Mouse (Mus musculus): ENCODE results near the gene Stk10. TPM values are rescaled to one million over a fixed set of nuclear protein-coding genes. Genes with fewer than 3 reads are reported as not detected.

Gene Stk10
- polyA plus RNA-seq, 1 experiment from 2014 or later = 2.6 TPM

DNA sequence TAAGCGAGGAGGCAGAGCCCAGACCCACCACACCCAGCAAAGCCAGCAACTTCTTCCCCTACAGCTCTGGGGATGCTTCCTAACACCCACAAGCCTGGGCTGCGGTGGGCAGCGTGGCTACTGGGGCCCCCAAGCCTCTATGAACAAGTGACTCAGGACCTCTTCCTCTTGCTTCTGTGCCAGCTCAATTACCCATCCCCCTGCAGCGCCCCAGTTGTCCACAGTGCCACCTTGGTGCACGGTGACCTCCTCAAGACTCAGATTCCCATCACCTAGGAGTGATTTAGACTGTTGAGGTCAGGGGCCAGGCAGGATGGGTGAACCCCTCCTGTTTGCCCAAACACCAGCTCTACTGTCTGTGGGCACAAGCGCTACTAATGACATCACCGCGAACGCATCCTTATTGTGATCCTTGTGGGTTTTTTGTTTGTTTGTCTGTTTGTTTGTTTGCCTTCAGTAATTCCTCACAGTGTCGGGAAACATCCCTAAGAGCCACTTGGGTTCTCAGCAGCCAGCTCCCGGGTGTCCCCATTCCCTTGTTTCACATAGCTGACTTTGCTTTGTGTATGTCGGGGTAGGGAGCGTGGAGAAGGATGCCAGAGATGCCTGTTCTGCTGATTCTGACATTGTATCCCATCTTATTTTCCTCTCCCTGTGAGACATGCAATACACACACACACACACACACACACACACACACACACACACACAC is 89.5 kb downstream of the Stk10 start:
- Histone ChIP-seq H3K4me1 (peaks cover 32% of the 10 kb centered on the region), H3K9ac (no peak overlapping the region), H3K9me3 (no peaks in the 10 kb centered on the region), H3K27ac (replicated peaks) (no peak overlapping the region), H3K27me3 (replicated peaks) (no peaks in the 10 kb centered on the region), H3K4me3 (no peak overlapping the region), H3K4me2 (no peak overlapping the region), H3K36me3 (no peaks in the 10 kb centered on the region; the same call in 1 of the 2 replicates)
- ATAC-seq (ENCODE audit: extremely low read depth, insufficient number of reproducible peaks, low FRiP score, low TSS enrichment) = no peak
- 80% methylated on average over 13 of the region's 13 CpGs for WGBS

DNA sequence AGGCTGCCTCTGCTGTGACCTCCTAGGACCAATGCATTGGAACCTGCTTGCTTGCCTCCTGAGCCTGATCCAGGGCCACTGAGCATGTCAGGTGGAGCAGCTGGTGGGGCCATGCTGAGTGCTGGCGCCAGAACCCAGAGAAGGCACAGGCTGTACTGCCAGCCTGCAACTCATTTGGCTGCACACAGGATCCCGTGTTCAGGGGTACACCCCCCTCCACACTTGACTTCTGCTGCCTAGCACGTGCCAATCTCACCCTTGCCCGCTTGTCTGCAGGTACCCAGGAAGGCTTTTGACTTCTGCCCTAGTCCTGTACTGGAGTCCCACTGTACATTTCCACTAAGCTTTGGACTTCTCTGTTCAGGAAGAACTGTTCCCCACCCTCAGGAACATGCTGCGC is 90.1 kb downstream of the Stk10 start:
- no peak overlapping the region for H3K4me2 ChIP-seq
- peaks cover 27% of the 10 kb centered on the region for H3K4me1 ChIP-seq
- H3K4me3 ChIP-seq = no peak overlapping the region
- H3K9ac ChIP-seq = no peak overlapping the region
- no peaks in the 10 kb centered on the region; the same call in 1 of the 2 replicates for H3K36me3 ChIP-seq
- no peaks in the 10 kb centered on the region for H3K9me3 ChIP-seq
- H3K27ac ChIP-seq (replicated peaks) = no peak overlapping the region
- 77% methylated on average over 5 of the region's 5 CpGs for WGBS
- H3K27me3 ChIP-seq (replicated peaks) = no peaks in the 10 kb centered on the region
- no peak for ATAC-seq (ENCODE audit: extremely low read depth, insufficient number of reproducible peaks, low FRiP score, low TSS enrichment)

DNA sequence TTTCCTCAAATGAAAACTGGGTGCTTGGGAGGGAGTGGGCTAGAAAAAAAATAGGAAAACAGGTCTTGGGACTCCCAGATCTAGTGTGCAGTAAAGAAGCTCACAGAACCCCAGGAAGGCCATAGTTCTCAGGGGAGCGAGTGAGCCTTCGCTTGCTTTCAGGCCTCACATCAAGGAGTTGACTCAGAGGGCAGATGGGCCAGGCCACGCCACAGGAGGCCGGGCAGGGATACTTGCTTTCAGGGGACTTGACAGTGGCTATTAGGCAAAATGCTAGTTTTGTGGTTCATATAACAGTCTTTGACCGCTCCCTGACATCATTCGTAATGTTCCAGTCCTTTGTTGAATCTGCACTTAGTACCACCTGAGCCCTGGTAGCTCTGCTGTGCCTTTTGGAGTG is 90.8 kb downstream of the Stk10 start:
- Histone ChIP-seq H3K36me3 (no peaks in the 10 kb centered on the region), H3K27ac (replicated peaks) (no peak overlapping the region), H3K27me3 (replicated peaks) (no peaks in the 10 kb centered on the region), H3K4me2 (no peak overlapping the region), H3K9ac (no peak overlapping the region), H3K4me1 (peaks cover 20% of the 10 kb centered on the region), H3K9me3 (no peaks in the 10 kb centered on the region), H3K4me3 (no peak overlapping the region)
- ATAC-seq (ENCODE audit: extremely low read depth, insufficient number of reproducible peaks, low FRiP score, low TSS enrichment) = no peak
- 88% methylated on average over 6 of the region's 6 CpGs for WGBS

DNA sequence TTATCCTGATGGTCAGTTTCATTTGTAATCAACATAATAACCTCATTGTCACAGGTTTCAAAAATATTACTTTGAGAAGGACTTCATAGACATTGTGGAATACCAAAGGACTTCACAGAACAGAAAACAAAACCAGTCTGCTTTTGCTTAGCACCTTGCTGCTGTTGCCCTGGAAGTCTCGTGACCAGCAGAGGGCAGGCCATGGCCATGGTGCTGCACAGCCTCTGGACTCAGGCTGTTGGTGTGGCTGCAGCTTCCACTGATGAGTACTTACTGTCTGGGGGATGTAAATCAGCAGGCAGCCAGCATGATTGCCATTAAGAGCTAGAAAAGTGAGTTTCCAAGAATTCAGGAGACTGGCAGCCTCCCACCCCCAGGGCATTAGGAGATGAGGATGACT is 92.6 kb downstream of the Stk10 start:
- no peaks in the 10 kb centered on the region for H3K9me3 ChIP-seq
- no peak overlapping the region for H3K9ac ChIP-seq
- no peaks in the 10 kb centered on the region for H3K36me3 ChIP-seq
- no peaks in the 10 kb centered on the region for H3K27me3 ChIP-seq (replicated peaks)
- peaks cover 5% of the 10 kb centered on the region; the same call in 1 of the 2 replicates for H3K4me1 ChIP-seq
- no peak for ATAC-seq (ENCODE audit: extremely low read depth, insufficient number of reproducible peaks, low FRiP score, low TSS enrichment)
- H3K27ac ChIP-seq (replicated peaks) = no peak overlapping the region
- no peak overlapping the region for H3K4me2 ChIP-seq
- no peak overlapping the region for H3K4me3 ChIP-seq
- WGBS = 64% methylated on average over 1 of the region's 1 CpGs

DNA sequence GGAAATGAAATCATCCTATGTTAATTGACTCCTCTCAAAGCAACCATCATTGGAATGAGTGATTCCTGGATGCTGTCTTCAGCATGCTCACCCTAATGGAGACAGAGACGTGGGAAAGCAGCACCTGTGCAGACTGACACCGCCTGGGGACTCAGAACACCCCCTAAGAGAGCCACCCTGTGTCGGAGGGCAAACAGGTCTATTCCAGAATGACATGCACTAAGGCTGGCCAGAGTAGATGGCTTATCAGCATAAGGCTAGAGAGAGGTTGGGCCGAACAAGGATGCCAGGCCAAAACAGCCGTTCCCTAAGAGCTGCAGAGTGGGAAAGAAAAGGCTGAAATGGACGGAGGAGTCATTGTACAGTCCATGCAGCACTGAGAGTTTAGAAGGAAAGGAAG is 93.0 kb downstream of the Stk10 start:
- H3K27me3 ChIP-seq (replicated peaks) = no peaks in the 10 kb centered on the region
- H3K9ac ChIP-seq = no peak overlapping the region
- 72% methylated on average over 6 of the region's 6 CpGs for WGBS
- peaks cover 5% of the 10 kb centered on the region; the same call in 1 of the 2 replicates for H3K4me1 ChIP-seq
- H3K27ac ChIP-seq (replicated peaks) = no peak overlapping the region
- H3K4me2 ChIP-seq = no peak overlapping the region
- no peaks in the 10 kb centered on the region for H3K9me3 ChIP-seq
- H3K4me3 ChIP-seq = no peak overlapping the region
- H3K36me3 ChIP-seq = no peaks in the 10 kb centered on the region
- no peak for ATAC-seq (ENCODE audit: extremely low read depth, insufficient number of reproducible peaks, low FRiP score, low TSS enrichment)

DNA sequence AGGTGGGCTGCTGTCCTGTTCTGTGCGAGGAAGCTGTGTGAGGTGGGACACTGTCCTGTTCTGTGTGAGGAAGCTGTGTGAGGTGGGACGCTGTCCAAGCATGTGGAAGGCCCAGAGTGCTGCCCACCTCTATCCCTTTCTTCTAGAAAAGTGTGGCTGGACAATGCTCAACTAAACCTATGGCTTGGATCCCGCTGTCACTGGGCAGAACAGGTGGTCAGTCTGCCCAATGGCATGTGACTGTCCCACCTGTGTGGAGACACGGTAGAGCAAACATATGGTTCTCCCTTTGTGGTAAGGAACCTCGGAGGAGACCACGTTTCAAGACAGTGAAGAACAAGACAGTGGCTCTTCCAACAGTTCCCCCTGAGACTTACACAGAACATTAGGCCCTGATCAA is 94.8 kb downstream of the Stk10 start:
- Histone ChIP-seq H3K27ac (replicated peaks) (no peak overlapping the region), H3K9ac (no peak overlapping the region), H3K36me3 (no peaks in the 10 kb centered on the region), H3K27me3 (replicated peaks) (no peaks in the 10 kb centered on the region), H3K9me3 (no peaks in the 10 kb centered on the region), H3K4me3 (no peak overlapping the region), H3K4me2 (no peak overlapping the region), H3K4me1 (peaks cover 5% of the 10 kb centered on the region; the same call in 1 of the 2 replicates)
- 79% methylated on average over 6 of the region's 6 CpGs for WGBS
- no peak for ATAC-seq (ENCODE audit: extremely low read depth, insufficient number of reproducible peaks, low FRiP score, low TSS enrichment)

DNA sequence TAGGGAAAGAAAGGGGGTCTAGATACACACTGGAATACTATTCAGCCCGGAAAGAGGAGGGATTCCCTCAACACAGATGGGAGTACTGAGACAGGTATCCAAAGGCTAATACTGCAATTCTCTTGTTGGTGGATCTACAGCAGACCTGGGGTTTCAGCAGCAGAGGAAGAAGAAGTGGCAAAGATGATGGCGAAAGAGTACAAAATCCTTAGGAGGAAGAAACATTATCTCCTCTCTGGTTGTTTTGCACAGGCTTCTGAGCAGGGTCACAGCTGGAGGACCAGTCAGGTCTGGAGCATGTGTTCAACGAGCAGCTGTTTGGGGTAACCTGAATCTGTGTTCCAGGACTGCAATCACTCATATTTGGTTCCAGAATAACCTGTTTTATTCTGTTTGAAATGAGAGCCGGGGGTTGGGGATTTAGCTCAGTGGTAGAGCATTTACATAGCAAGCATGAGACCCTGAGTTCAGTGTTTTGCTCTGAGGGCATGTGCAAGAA is 96.7 kb downstream of the Stk10 start:
- Histone ChIP-seq H3K27ac (replicated peaks) (no peak overlapping the region), H3K4me1 (0 out of 2 replicates have a peak, but pooled peaks cover 5% of the 10 kb centered on the region), H3K4me2 (no peak overlapping the region), H3K27me3 (replicated peaks) (no peaks in the 10 kb centered on the region), H3K4me3 (no peak overlapping the region), H3K9me3 (no peaks in the 10 kb centered on the region), H3K9ac (no peak overlapping the region), H3K36me3 (no peaks in the 10 kb centered on the region)
- 84% methylated on average over 4 of the region's 4 CpGs for WGBS
- ATAC-seq (ENCODE audit: extremely low read depth, insufficient number of reproducible peaks, low FRiP score, low TSS enrichment) = no peak

DNA sequence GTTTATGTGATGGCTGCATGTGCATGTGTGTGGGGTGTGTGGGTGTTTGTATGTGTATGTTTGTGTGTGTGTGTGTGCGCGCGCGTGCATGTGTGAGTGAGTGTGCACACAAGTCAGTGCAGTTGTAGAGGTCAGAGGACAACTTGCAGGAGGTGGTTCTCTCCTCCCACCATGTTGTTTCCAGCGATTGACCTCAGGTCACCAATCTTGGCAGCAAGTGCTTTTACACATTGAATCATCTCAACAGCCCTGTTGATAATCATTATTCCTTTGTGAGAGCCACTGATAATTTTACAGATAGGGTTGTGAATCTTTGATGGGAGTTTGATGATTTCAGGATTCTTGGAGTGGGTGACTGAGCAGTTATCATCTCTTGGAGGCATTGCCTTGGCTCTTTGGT is 99.6 kb downstream of the Stk10 start:
- no peaks in the 10 kb centered on the region for H3K27me3 ChIP-seq (replicated peaks)
- peaks cover 19% of the 10 kb centered on the region for H3K4me1 ChIP-seq
- H3K9me3 ChIP-seq = no peaks in the 10 kb centered on the region
- WGBS = 93% methylated on average over 5 of the region's 5 CpGs
- H3K9ac ChIP-seq = no peak overlapping the region
- H3K4me3 ChIP-seq = no peak overlapping the region
- no peaks in the 10 kb centered on the region for H3K36me3 ChIP-seq
- H3K4me2 ChIP-seq = no peak overlapping the region
- no peak overlapping the region for H3K27ac ChIP-seq (replicated peaks)
- no peak for ATAC-seq (ENCODE audit: extremely low read depth, insufficient number of reproducible peaks, low FRiP score, low TSS enrichment)

DNA sequence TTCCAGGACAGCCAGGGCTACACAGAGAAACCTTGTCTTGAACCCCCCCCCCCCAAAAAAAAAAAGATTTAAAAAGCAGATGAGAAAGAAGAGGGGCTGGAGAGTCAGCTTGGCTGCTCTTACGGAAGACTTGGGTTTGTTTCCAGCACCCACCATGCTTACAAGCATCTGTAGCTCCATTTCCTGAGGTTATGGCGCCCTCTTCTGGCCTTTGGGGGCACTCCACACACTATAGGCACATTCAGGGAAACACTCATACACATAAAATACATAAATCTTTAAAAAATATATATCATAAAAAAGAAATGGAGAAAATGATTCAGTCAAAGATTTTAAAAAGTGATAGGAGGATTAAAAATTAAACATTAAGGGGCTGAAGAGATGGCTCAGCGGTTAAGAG is 100.4 kb downstream of the Stk10 start:
- Histone ChIP-seq H3K27me3 (replicated peaks) (no peaks in the 10 kb centered on the region), H3K9me3 (no peaks in the 10 kb centered on the region), H3K4me3 (no peak overlapping the region), H3K9ac (no peak overlapping the region), H3K4me2 (no peak overlapping the region), H3K4me1 (peaks cover 20% of the 10 kb centered on the region), H3K36me3 (no peaks in the 10 kb centered on the region), H3K27ac (replicated peaks) (no peak overlapping the region)
- ATAC-seq (ENCODE audit: extremely low read depth, insufficient number of reproducible peaks, low FRiP score, low TSS enrichment) = no peak
- WGBS = 66% methylated on average over 3 of the region's 3 CpGs

DNA sequence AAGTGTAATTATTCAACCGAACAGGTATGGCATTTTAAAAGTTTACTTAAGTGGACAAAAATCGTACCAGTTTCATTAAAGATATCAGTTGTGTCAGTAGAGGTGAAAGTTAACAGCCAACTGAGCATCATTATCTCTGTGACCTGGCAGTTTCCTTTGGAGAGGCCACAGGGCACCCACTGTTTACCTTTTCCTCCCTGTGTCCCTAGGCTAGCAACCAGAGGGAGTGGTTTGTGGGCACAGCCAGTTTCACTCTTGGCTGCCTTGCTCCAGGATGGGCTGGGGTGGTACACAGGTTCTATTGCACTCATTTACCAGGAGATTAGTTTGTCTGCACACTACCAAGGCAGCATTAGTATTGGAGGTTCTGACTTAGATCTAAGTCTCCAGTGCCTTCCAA is 101.0 kb downstream of the Stk10 start:
- Histone ChIP-seq H3K27ac (replicated peaks) (no peak overlapping the region), H3K9me3 (no peaks in the 10 kb centered on the region), H3K4me3 (no peak overlapping the region), H3K9ac (no peak overlapping the region), H3K4me1 (peaks cover 20% of the 10 kb centered on the region), H3K4me2 (no peak overlapping the region), H3K27me3 (replicated peaks) (no peaks in the 10 kb centered on the region), H3K36me3 (no peaks in the 10 kb centered on the region)
- ATAC-seq (ENCODE audit: extremely low read depth, insufficient number of reproducible peaks, low FRiP score, low TSS enrichment) = no peak
- WGBS = 76% methylated on average over 2 of the region's 2 CpGs

DNA sequence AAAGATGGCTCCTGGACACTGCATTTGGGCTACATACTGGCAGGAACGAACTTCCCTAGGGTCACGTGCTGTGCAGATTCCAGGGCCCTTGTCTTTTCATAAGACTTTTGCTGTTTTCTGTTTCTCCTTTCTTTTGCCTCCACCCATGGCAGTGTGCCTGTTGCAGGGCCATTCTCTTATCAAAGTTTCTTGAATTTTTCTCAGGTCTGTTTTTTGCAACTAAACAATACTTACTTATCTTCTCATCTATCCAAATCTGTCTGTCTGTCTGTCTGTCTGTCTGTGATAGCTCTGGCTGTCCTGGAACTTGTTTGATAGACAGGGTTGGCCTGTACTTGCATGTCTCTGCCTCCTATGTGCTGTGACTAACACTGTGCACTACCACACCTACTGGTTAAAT is 101.7 kb downstream of the Stk10 start:
- no peaks in the 10 kb centered on the region for H3K36me3 ChIP-seq
- H3K27ac ChIP-seq (replicated peaks) = no peak overlapping the region
- no peaks in the 10 kb centered on the region for H3K9me3 ChIP-seq
- WGBS = 50% methylated on average over 2 of the region's 2 CpGs
- peaks cover 20% of the 10 kb centered on the region for H3K4me1 ChIP-seq
- H3K4me2 ChIP-seq = no peak overlapping the region
- no peak overlapping the region for H3K9ac ChIP-seq
- no peak for ATAC-seq (ENCODE audit: extremely low read depth, insufficient number of reproducible peaks, low FRiP score, low TSS enrichment)
- no peak overlapping the region for H3K4me3 ChIP-seq
- no peaks in the 10 kb centered on the region for H3K27me3 ChIP-seq (replicated peaks)

DNA sequence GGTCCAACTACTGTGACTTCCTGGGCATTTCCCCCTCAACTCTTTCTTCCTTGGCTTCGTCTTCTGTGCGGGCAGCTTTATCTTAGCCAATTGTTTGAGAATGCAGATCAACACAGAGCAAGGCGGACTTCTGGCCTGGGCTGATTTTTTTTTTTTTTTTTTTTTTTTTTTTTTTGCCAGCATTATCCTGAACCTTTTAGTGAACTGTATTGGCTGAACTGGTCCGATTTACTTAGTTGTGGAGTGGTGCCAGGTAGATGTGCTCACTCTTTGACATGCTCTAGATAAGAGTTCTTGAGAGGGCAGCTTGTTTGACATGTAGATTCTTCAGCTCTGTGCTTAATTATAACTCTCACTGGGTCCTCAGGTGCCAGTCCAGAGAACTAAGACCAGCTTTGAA is 103.2 kb downstream of the Stk10 start:
- Histone ChIP-seq H3K9me3 (no peaks in the 10 kb centered on the region), H3K36me3 (no peaks in the 10 kb centered on the region), H3K4me2 (no peak overlapping the region), H3K9ac (no peak overlapping the region), H3K27ac (replicated peaks) (no peak overlapping the region), H3K27me3 (replicated peaks) (no peaks in the 10 kb centered on the region), H3K4me1 (peaks cover 30% of the 10 kb centered on the region), H3K4me3 (no peak overlapping the region)
- no peak for ATAC-seq (ENCODE audit: extremely low read depth, insufficient number of reproducible peaks, low FRiP score, low TSS enrichment)
- 17% methylated on average over 4 of the region's 4 CpGs for WGBS

Measured in heart, embryonic 13.5 days (tissue).